Mouse (Mus musculus) bone marrow, adult 2 months (tissue): ENCODE measurements at regions not wholly inside any gene's neighbourhood (a gene's known extent, or its start where the extent isn't known, plus 50 kb on each side); places are given as distances from the start of the nearest gene placed in this dataset.

Experiments
- CTCF ChIP-seq: fragments of 200-500 bp; IDR thresholded peaks from 2 replicates; pipeline ENCODE4 v1.5.1; 2011; ENCODE audit warnings: low read length, control low read depth; ENCODE audit not compliant: control insufficient read depth, insufficient read depth
- POLR2A ChIP-seq: fragments of 200-500 bp; IDR thresholded peaks from 2 replicates; pipeline ENCODE4 v1.6.1; 2011; ENCODE audit warnings: low read depth, mild to moderate bottlenecking, control low read depth, low read length, borderline replicate concordance; ENCODE audit not compliant: control insufficient read depth

DNA sequence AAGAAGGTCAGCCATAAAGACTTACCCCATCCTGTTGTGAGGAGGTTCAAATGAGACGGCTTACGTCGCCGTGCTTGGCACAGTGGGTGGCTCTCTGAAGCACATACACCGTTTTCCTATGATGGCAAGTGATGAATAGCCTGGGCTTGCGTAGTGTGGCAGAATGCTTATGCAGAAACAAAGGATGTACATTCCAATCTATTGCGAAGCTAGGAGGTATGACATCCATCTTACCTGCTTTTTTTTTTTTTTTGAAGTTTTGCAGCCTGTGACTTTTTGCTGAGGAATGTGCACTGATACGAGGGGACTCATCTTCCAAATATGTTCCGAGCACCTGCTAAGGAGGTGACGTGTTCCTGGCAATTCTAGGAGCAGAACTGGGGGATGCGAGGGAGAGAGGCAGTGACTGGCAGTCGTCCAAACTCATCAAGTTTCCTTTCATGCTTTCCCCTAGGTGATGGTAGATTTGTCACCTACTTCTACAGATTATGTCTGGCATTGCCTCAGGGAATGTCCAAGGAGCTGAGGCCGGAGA is 61.1 kb upstream of the Smndc1 start:
- TF ChIP-seq POLR2A (no peak), CTCF (no peak)
